Mouse (Mus musculus) adrenal gland, postnatal 10 days (tissue): ENCODE results near the gene Itpr2. TPM values are rescaled to one million over a fixed set of nuclear protein-coding genes. Genes with fewer than 3 reads are reported as not detected.

Source experiments
- DNase-seq: peaks from one replicate; pipeline ENCODE4 v3.0.0; 2021; ENCODE audit warnings: mixed read lengths
- total RNA-seq, 2 experiments: library from RNA; stranded (reverse); gene quantifications; 2 replicates each; pipeline ENCODE4 v1.2.3; 2021

Gene Itpr2
- total RNA-seq, 2 experiments from 2014 or later, result 71.8 to 105 TPM

DNA sequence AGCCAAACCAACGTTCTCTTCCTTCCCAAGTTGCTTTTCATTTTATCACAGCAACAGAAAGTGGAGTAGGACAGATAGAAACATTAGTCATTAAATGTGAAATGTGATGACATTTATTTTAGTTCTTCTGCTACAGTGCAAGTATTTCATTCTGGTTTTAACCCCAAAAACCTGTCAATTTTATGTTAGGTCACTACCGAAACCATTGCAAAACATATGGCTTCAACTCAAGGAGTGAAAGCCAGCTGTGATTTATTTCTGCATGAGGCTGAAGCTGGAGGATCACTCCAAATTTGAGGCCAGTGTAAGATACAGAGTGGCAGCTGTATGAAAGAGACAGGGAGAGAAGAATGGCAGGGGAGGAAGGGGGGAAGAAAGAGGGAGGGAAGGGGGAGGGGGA lies 85.6 kb downstream of the Itpr2 start:
- DNase-seq, result no peak

DNA sequence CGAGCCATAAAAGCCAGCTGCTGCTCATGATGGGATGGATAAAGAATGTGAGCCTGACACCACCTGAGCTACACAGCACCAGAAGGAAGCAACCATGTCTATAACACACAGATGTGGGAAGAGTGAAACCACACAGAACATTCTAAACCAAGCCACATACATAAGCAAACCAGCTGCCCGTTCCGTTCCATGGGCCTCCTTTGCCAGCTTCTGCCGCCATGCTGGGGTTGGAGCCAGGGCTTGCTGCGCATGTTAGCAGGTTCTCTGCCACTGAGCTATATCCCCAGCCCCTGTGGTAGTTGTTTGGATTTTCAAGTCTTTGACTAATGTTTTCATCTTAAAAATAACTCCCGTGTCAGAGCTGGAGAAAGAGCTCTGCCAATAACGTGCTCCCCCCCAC lies 87.9 kb downstream of the Itpr2 start:
- no peak for DNase-seq

DNA sequence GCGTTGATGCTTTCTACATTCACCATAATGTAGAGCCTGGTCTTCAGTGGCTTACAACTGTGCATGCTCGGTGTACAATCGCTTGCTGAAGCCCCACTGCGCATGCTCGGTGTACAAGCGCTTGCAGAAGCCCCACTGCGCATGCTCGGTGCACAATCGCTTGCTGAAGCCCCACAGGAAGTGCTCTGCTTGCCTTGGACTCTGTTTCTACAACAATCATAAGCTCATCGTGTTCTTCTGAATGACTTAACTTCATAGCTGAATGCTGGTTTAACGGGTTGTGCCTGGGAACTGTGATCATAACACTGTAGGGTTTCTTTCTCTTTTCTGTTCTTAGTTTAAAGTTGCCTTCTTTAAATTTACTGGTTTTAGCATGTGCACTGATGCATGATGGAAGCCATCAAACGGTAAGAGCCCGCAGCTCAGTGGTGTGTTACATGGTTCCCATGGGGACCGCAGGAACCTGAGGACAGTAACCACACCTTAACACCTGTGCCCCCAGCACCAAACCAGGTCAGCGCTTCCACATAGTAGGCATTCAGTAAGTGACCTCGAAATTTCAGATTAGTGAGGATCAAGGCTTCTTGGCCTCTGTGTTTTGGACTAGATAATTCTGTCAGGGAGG lies 90.5 kb downstream of the Itpr2 start:
- no peak for DNase-seq

- DNase-seq, result no peak
These were observed 91.6 kb downstream of the Itpr2 start for GRCm38 (mm10) chr6:146410427-146410810.

GRCm38 (mm10) chr6:146409692-146410426 lies 92.2 kb downstream of the Itpr2 start:
- peak; percentile 86 for DNase-seq

DNA sequence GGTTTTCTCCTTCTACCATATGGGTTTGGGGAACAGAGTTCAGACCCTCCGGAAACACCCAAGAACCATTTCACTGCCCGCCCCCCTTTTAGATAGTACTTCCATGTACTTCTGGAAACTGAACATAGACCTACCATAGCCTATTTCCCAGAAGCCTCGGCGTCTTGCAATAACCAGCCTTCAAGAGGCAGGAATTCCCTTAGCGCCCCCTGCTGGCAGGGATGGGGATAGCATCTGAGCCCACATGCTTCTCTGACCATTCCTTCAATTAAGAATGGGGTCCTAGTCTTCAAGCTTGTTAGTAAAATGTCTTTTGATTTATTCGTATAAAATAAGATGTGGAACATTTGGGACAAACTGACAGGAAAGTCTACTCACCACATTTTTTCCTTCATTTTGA lies 96.6 kb downstream of the Itpr2 start:
- peak; percentile 74 for DNase-seq

DNA sequence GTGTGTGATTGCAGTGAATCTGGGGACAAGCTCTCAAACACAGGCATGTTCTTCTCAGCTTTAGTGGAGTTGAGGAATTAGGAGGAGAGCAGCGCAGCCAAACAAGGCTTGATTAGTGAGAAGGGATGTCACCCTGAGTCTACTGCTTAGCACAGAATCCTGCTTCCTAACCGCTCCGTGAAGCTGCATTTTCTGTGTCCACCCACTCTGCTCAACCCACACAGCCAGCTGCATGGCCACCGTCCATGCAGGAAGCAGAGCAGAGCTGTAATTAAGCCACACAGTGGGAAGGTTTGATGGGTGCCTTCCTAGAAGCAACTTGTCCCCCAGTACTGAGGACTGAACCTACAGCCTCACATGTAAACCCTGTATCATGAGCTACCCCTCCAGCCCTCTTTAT lies 97.1 kb downstream of the Itpr2 start:
- DNase-seq, result no peak

DNA sequence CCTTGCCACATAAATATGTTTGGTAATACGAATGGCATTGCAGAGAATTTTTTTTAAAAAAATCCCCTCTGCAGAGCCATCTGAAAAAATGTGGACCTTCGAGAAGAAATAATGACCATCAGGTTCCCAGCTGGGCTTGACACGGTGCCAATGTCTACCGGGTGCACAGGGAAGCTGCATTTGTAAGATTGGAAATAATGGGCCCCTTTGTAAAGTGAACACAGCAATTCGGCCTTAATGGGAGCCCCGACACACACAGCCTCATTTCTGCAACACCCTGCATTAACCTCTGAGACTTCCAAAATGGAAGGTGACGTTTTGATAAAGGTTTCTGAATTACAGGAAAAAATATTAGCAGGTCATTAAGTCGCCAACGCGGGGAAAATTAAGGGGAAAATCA lies 97.9 kb downstream of the Itpr2 start:
- DNase-seq, result no peak

GRCm38 (mm10) chr6:146402905-146403642 lies 98.9 kb downstream of the Itpr2 start:
- DNase-seq, result no peak

DNA sequence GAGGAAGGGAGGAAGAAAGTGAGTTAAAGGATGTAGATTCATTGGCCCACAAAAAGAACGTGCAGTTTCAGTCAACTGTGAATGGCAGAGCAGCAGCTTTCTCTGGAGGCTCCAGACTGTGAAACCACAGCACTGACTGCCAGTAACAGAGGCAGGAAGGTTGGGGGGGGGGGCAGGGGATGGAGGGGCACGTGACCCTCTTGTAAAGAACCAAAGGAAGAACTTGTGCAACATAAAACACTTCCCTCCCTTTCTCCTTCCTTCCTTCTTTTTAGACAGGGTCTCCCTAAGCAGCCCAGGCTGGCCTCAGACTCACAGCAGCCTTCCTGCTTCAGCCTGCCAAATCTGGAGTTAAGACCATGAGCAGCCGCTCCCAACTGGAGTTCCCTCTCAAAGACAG lies 104.2 kb downstream of the Itpr2 start:
- no peak for DNase-seq

GRCm38 (mm10) chr6:146396253-146396652 lies 105.8 kb downstream of the Itpr2 start:
- DNase-seq, result no peak

GRCm38 (mm10) chr6:146395616-146396015 lies 106.4 kb downstream of the Itpr2 start:
- no peak for DNase-seq

- DNase-seq, result no peak
These were observed 109.8 kb downstream of the Itpr2 start for GRCm38 (mm10) chr6:146392188-146392587.

GRCm38 (mm10) chr6:146390159-146390558 lies 111.9 kb downstream of the Itpr2 start:
- DNase-seq, result no peak

DNA sequence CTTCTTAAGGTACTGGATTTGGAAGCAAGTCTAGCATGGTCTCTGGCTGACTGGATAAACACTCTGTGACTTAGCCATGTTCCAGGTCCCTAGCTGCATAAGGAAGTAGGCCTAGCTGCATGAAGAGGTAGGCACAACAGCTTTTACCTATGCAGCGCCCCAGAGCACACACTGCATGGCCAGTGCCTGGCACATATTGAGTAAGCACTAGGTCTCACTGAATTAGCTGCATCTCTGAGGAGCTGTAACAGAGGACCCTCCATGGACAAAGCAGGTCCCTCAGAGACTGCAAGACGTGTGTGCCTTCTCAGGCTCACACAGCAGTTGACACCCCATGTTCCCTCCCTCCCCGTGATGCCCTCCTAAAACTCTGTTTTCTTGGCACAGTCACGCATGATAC lies 114.0 kb downstream of the Itpr2 start:
- DNase-seq, result no peak

- no peak for DNase-seq
These were observed 114.8 kb downstream of the Itpr2 start for GRCm38 (mm10) chr6:146387039-146387713.

DNA sequence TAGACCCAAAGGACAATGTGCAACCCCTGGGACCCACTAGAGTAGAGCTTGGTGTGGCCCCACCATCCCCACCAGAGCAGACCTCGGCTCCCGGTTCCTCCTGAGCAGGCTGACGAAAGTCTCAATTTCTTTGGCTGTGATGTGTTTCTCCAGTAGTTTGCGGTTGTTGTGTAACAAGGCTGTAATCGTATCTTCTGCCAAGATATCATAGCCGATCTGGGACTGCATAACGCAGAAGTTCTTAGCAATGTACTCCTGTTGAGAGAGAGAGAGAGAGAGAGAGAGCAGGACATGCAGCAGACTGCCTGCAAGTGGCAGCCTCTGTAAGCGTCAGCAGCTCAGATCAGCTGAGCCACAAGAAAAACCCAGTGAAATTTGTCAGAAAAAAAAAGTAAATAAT lies 122.8 kb downstream of the Itpr2 start:
- no peak for DNase-seq

DNA sequence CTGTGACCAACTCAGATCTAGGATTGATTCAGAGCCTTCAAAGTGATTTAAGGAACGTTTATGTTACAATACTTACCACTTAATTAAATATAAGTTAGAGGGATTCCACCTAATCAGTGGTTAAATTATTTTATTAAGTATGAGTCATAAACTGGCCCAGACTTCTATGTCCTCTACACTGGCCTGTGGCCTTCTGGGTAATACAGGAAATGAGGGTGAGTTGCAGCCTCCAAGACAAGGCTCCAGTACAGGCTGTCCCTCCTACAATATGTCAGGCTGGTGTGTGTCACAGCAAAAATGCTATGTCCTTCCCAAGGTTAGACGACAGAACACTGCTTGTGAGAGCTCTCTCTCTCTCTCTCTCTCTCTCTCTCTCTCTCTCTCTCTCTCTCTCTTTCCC lies 130.5 kb downstream of the Itpr2 start:
- DNase-seq, result no peak

- no peak for DNase-seq
These were observed 135.8 kb downstream of the Itpr2 start for GRCm38 (mm10) chr6:146366180-146366579.

GRCm38 (mm10) chr6:146357911-146358310 lies 144.1 kb downstream of the Itpr2 start:
- peak; percentile 53 for DNase-seq

- DNase-seq, result no peak
These were observed 149.7 kb downstream of the Itpr2 start for GRCm38 (mm10) chr6:146352258-146352805.

GRCm38 (mm10) chr6:146351816-146352215 lies 150.2 kb downstream of the Itpr2 start:
- no peak for DNase-seq

DNA sequence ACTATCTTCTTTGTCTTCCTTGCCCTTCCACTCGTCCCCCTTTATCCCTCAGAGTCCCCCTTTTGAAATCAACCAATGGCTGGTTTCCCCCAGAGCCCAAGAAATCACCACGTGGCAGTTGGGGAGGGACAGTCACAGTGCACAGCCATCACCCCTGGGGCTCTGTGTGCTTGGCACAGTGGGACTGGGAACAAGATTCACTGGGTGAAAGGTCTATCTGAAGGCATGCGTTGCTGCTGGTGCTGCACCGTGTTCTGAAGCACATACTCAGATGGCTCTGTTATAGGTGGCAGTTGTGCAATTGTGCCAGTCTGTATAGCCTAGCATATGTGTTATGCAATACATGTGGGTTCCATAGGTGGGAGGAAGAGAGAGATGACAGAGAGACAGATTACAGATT lies 154.5 kb downstream of the Itpr2 start:
- DNase-seq, result peak; percentile 62
